Mouse (Mus musculus): ENCODE results near the gene Sstr5. TPM values are rescaled to one million over a fixed set of nuclear protein-coding genes. Genes with fewer than 3 reads are reported as not detected.
A peak's percentile ranks its signal among the peaks of the same experiment; 100 is the strongest.

Sstr5 gene
- polyA plus RNA-seq, 1 experiment from 2014 or later = 1.5 TPM

GRCm38 (mm10) chr17:25468301-25468700 is 28.8 kb downstream of the Sstr5 start:
- 41% methylated on average over 6 of the region's 6 CpGs for WGBS
- H3K27me3 ChIP-seq (ENCODE audit: insufficient read depth, poor library complexity, severe bottlenecking) = peaks cover 12% of the 10 kb centered on the region
- no peaks in the 10 kb centered on the region for H3K36me3 ChIP-seq
- H3K9me3 ChIP-seq = no peaks in the 10 kb centered on the region
- H3K4me3 ChIP-seq = no peak overlapping the region
- DNase-seq (ENCODE audit: low spot score) = no peak
- peaks cover 91% of the 10 kb centered on the region for H3K4me1 ChIP-seq
- peak overlapping the region; percentile 54 for H3K27ac ChIP-seq

GRCm38 (mm10) chr17:25467781-25468180 is 29.3 kb downstream of the Sstr5 start:
- Histone ChIP-seq H3K9me3 (no peaks in the 10 kb centered on the region), H3K36me3 (no peaks in the 10 kb centered on the region), H3K4me3 (no peak overlapping the region), H3K27me3 (ENCODE audit: insufficient read depth, poor library complexity, severe bottlenecking) (peaks cover 7% of the 10 kb centered on the region), H3K27ac (peak overlapping the region; percentile 54), H3K4me1 (peaks cover 96% of the 10 kb centered on the region)
- no peak for DNase-seq (ENCODE audit: low spot score)
- 18% methylated on average over 6 of the region's 6 CpGs for WGBS

GRCm38 (mm10) chr17:25466257-25466656 is 30.8 kb downstream of the Sstr5 start:
- Histone ChIP-seq H3K4me3 (no peak overlapping the region), H3K36me3 (no peaks in the 10 kb centered on the region), H3K27ac (peak overlapping the region; percentile 94), H3K4me1 (peaks cover 94% of the 10 kb centered on the region), H3K9me3 (no peaks in the 10 kb centered on the region), H3K27me3 (ENCODE audit: insufficient read depth, poor library complexity, severe bottlenecking) (no peaks in the 10 kb centered on the region)
- 45% methylated on average over 2 of the region's 2 CpGs for WGBS
- DNase-seq (ENCODE audit: low spot score) = no peak

- H3K36me3 ChIP-seq = no peaks in the 10 kb centered on the region
- no peaks in the 10 kb centered on the region for H3K27me3 ChIP-seq (ENCODE audit: insufficient read depth, poor library complexity, severe bottlenecking)
- no peak for DNase-seq (ENCODE audit: low spot score)
- peak overlapping the region; percentile 94 for H3K27ac ChIP-seq
- H3K4me1 ChIP-seq = peaks cover 73% of the 10 kb centered on the region
- WGBS = 40% methylated on average over 4 of the region's 4 CpGs
- no peak overlapping the region for H3K4me3 ChIP-seq
- no peaks in the 10 kb centered on the region for H3K9me3 ChIP-seq
Measured at GRCm38 (mm10) chr17:25464091-25464490, 33.0 kb downstream of the Sstr5 start.

GRCm38 (mm10) chr17:25463326-25463945 is 33.7 kb downstream of the Sstr5 start:
- no peak for DNase-seq (ENCODE audit: low spot score)
- no peaks in the 10 kb centered on the region for H3K9me3 ChIP-seq
- peak overlapping the region; percentile 94 for H3K27ac ChIP-seq
- 17% methylated on average over 4 of the region's 4 CpGs for WGBS
- H3K4me3 ChIP-seq = peak overlapping the region; percentile 19
- H3K36me3 ChIP-seq = no peaks in the 10 kb centered on the region
- peaks cover 70% of the 10 kb centered on the region for H3K4me1 ChIP-seq
- no peaks in the 10 kb centered on the region for H3K27me3 ChIP-seq (ENCODE audit: insufficient read depth, poor library complexity, severe bottlenecking)

- Histone ChIP-seq H3K27ac (peak overlapping the region; percentile 94), H3K9me3 (no peaks in the 10 kb centered on the region), H3K36me3 (no peaks in the 10 kb centered on the region), H3K27me3 (ENCODE audit: insufficient read depth, poor library complexity, severe bottlenecking) (0 out of 2 replicates have a peak, but pooled peaks cover under 1% of the 10 kb centered on the region), H3K4me1 (peaks cover 70% of the 10 kb centered on the region), H3K4me3 (peak overlapping the region; percentile 19)
- WGBS = 13% methylated on average over 9 of the region's 9 CpGs
- DNase-seq (ENCODE audit: low spot score) = peak; percentile 95
Measured at GRCm38 (mm10) chr17:25462236-25462875, 34.7 kb downstream of the Sstr5 start.

- H3K36me3 ChIP-seq = no peaks in the 10 kb centered on the region
- 0 out of 2 replicates have a peak, but pooled peaks cover 3% of the 10 kb centered on the region for H3K27me3 ChIP-seq (ENCODE audit: insufficient read depth, poor library complexity, severe bottlenecking)
- H3K9me3 ChIP-seq = no peaks in the 10 kb centered on the region
- H3K4me3 ChIP-seq = no peak overlapping the region
- H3K4me1 ChIP-seq = peaks cover 36% of the 10 kb centered on the region
- peak overlapping the region; percentile 17; the same call in 1 of the 2 replicates for H3K27ac ChIP-seq
- WGBS = 61% methylated on average over 8 of the region's 8 CpGs
- DNase-seq (ENCODE audit: low spot score) = no peak
Measured at GRCm38 (mm10) chr17:25456540-25456939, 40.5 kb downstream of the Sstr5 start.

GRCm38 (mm10) chr17:25454272-25454671 is 42.8 kb downstream of the Sstr5 start, which contains the start of gene Tekt4:
Gene Tekt4, plus strand, starts transcription at chr17:25454615.
- no peaks in the 10 kb centered on the region for H3K9me3 ChIP-seq
- peaks cover 50% of the 10 kb centered on the region for H3K4me1 ChIP-seq
- H3K27me3 ChIP-seq (ENCODE audit: insufficient read depth, poor library complexity, severe bottlenecking) = 0 out of 2 replicates have a peak, but pooled peaks cover 3% of the 10 kb centered on the region
- peak within 1 kb of the TSS; percentile 81 for H3K27ac ChIP-seq
- H3K36me3 ChIP-seq = no peaks in the 10 kb centered on the region
- DNase-seq (ENCODE audit: low spot score) = no peak
- no peak within 1 kb of the TSS for H3K4me3 ChIP-seq
- WGBS = 40% methylated on average over 2 of the region's 2 CpGs

- Histone ChIP-seq H3K4me3 (no peak overlapping the region), H3K27ac (0 out of 2 replicates have a peak overlapping the region, but pooled peaks have one; percentile 32), H3K36me3 (no peaks in the 10 kb centered on the region), H3K9me3 (no peaks in the 10 kb centered on the region), H3K27me3 (ENCODE audit: insufficient read depth, poor library complexity, severe bottlenecking) (0 out of 2 replicates have a peak, but pooled peaks cover 3% of the 10 kb centered on the region), H3K4me1 (peaks cover 48% of the 10 kb centered on the region)
- DNase-seq (ENCODE audit: low spot score) = no peak
- WGBS = 66% methylated on average over 5 of the region's 5 CpGs
Measured at GRCm38 (mm10) chr17:25452246-25452965, 44.7 kb downstream of the Sstr5 start.

DNA sequence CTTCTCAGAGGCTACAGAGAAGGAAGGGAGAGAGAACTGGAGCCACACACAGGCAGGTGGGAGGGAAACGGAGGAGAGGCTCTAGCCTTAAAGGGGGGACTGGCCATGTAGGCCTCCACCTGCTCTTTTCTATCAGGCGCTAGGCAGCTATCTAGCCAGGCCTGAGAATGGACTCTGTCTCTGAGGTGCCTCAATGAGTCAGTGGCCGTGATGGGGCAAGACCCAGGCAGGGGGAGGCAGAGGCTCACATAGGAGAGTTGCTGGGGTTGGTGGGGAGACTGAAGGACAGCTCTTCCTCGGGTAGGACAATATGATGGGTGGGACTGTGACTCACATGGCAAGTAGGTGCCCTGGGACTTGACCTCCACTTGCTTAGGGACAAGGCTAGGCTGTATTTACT is 46.8 kb downstream of the Sstr5 start:
- Histone ChIP-seq H3K9me3 (no peaks in the 10 kb centered on the region), H3K4me1 (peaks cover 46% of the 10 kb centered on the region), H3K4me3 (no peak overlapping the region), H3K27ac (peak overlapping the region; percentile 56; the same call in 1 of the 2 replicates), H3K27me3 (ENCODE audit: insufficient read depth, poor library complexity, severe bottlenecking) (no peaks in the 10 kb centered on the region), H3K36me3 (no peaks in the 10 kb centered on the region)
- DNase-seq (ENCODE audit: low spot score) = no peak
- WGBS = 44% methylated on average over 4 of the region's 4 CpGs

GRCm38 (mm10) chr17:25447865-25448264 is 49.2 kb downstream of the Sstr5 start:
- Histone ChIP-seq H3K9me3 (no peaks in the 10 kb centered on the region), H3K36me3 (no peaks in the 10 kb centered on the region), H3K27ac (no peak overlapping the region), H3K27me3 (ENCODE audit: insufficient read depth, poor library complexity, severe bottlenecking) (no peaks in the 10 kb centered on the region), H3K4me3 (no peak overlapping the region), H3K4me1 (peaks cover 44% of the 10 kb centered on the region)
- 67% methylated on average over 12 of the region's 12 CpGs for WGBS
- no peak for DNase-seq (ENCODE audit: low spot score)

DNA sequence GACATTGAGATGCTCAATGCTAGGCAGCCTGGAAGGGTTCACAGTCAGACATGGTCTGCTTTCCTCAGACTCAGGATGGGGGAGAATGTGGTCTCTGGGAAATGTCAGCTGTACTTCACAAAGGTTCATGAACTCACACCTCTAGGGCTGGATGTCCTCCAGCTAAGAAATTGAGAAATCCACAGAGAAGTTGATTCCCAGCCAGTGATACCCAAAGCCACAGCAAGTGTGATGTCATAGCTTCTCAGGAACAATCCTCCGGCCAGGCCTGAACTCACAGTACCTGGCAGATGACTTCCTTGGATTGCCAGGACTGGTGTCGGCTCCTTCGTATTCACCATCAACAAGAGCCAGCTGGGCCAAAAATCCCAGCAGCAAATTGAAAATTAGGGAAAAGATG is 51.2 kb downstream of the Sstr5 start:
- Histone ChIP-seq H3K36me3 (no peaks in the 10 kb centered on the region), H3K9me3 (no peaks in the 10 kb centered on the region), H3K27ac (no peak overlapping the region), H3K4me1 (peaks cover 42% of the 10 kb centered on the region), H3K27me3 (ENCODE audit: insufficient read depth, poor library complexity, severe bottlenecking) (0 out of 2 replicates have a peak, but pooled peaks cover 5% of the 10 kb centered on the region), H3K4me3 (no peak overlapping the region)
- 87% methylated on average over 3 of the region's 3 CpGs for WGBS
- DNase-seq (ENCODE audit: low spot score) = no peak

DNA sequence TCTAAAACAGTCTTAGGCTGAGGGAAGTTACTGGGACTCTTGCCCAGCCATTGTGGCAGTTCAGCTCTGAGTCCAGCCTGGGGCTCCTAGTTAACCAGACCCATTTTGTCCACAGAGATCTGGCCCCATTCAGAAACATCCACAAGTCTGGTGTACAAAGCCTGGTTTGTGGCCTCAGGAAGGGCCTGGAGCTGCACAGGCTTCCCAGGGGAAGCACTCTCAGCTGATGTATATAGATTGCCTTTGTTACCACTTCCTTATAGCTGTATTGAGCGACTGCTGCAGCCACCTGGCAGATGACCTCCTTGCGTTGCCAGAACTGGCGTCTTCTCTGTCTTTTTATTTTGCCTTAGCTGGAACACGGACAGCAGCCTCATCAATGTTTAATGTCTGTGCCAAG is 52.0 kb downstream of the Sstr5 start:
- DNase-seq (ENCODE audit: low spot score) = no peak
- Histone ChIP-seq H3K4me3 (no peak overlapping the region), H3K4me1 (peaks cover 38% of the 10 kb centered on the region), H3K9me3 (no peaks in the 10 kb centered on the region), H3K27me3 (ENCODE audit: insufficient read depth, poor library complexity, severe bottlenecking) (peaks cover 5% of the 10 kb centered on the region; the same call in 1 of the 2 replicates), H3K27ac (no peak overlapping the region), H3K36me3 (no peaks in the 10 kb centered on the region)
- 74% methylated on average over 4 of the region's 4 CpGs for whole genome bisulfite sequencing
